Mouse (Mus musculus) MN1 (cell line): Measurements from ENCODE around the gene Scn3a.
"Not testable (repeated sequence)": the region's sequence is repeated elsewhere in the genome, so short reads cannot be mapped to it uniquely, and the experiment has no call there.

Experiments
- DNase-seq: peaks from one replicate; pipeline ENCODE4 v3.0.0-alpha.2; 2016; ENCODE audit warnings: low spot score

Scn3a gene

DNA sequence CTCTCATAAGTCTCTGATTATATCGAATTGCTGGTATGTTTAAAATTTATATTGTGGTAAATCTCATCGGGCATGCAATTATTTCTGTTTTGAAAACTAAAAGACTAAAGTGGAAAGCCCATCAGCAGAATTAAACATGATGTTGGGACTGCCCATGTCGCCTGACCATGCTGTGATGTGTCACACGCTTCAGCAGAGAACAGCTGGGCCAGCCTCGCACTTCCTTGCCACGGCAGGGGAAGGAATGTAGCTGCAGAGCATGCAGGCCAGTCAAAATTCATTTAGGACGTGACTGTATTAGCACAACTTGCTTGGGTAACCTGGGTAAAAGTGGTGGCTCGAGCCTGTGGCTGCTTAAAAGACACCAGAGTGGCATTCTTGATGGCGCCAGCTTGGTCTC is 77.0 kb downstream of the Scn3a start:
- no peak for DNase-seq

DNA sequence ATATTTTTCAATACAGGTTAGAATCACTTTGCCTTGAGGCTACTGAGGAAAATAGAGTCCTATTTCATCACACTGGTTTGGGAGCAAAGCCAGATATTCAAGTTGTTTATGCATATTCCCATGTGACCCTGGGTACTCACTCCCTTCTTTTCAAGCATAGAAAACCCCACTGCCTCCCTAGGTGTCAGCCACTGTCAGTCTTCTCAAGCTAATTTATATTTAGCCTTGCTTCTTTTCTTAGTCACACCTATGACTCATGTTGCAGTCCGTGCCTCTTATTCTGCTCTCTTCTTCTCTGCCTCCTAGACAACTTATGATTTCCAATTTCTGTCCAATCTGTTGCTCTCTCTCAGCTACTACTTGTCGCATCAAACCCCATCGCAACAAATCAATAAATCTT is 84.0 kb downstream of the Scn3a start:
- DNase-seq, result peak; percentile 61

DNA sequence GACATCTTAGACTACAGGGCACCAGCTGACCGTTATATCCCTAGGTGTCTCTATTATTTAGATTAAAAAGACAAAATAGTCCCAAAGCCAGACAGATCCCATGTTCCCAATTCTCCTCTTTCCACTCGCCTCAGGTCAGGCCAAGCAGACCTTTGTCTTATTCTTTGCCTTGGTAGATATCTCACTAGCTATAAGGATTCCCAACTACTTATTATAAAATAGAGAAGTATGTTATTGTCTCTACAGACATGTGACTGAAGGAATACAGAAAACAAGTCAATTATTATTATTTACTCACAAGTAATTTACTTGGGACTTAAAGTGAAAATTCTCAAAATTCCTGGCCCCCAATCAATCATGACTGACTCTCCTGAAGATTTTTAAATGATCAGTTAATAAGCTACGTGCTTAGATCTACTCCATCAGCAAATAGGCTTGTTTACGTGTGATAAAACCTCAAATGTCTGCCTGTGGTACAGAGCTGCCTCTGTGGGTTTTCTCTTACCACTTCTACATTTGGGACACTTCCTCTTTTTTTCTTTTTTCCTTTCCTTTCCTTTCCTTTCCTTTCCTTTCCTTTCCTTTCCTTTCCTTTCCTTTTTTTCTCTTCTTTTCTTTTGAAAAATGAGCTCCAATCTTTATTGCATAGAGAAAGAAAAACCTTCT is 86.3 kb downstream of the Scn3a start:
- DNase-seq, result no peak

DNA sequence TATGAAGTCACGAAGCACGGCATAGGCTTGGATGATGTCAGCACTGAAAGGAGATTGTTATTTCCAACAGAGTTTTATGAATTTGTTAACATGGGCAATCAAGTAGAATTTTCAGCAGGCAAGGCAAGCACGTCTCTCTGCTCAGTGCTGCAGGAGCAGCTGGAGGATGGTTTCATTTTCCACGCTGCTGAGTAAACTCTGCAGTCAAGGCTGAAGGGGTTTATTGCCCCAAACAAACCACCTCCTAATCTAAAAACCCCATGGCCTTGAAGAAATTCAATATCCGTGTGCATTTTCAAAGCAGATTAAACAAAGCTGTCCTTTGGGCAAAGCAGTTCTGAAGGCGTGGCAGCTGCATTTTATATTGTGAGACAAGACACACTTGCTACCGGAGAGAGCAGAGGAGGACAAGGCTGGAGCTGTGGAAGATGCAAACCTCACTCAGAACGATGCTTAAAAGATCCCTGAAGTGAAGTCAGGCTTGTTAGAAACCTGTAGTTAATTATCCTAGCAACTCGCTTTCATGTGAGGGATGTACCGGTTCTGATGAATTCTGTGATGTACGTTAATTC is 96.0 kb downstream of the Scn3a start:
- peak; percentile 15 for DNase-seq

DNA sequence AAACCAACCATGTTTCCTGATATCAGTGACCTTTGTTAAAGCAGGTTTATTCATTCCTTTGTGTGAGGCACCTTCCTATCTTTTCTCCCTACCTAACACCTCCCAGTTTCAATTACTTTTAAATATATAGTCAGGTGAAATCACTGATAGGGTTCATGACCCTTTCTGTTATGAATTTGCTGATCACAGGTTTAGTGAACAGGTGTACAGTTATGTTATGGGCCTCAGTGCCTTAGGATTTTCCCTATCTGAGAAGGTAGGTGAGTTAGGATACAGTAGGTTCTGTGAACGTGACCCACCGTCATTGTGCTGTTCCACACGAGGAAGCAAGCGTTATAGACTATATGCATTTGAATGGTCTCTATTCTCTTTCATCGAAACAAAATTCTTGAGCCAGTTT is 101.7 kb downstream of the Scn3a start:
- DNase-seq, result no peak

DNA sequence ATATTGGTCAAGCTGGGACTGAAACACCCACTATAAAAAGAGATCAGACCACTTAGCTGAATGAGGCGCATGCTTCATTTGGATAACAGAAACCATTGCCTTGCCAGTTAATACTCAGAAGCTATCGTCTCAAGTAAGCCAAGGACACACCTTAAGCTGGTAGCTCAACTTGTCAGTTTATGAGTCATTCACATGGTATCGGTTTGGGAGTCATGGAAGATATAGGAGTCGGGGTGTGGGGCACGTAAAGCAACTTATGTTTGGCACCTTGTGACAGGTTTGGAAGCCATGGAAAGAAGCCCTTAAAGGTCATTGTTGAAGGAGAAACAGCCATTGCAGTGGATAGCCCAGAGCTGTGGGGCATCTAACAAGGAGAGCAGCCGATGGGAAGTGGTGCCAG is 113.7 kb downstream of the Scn3a start:
- no peak for DNase-seq

DNA sequence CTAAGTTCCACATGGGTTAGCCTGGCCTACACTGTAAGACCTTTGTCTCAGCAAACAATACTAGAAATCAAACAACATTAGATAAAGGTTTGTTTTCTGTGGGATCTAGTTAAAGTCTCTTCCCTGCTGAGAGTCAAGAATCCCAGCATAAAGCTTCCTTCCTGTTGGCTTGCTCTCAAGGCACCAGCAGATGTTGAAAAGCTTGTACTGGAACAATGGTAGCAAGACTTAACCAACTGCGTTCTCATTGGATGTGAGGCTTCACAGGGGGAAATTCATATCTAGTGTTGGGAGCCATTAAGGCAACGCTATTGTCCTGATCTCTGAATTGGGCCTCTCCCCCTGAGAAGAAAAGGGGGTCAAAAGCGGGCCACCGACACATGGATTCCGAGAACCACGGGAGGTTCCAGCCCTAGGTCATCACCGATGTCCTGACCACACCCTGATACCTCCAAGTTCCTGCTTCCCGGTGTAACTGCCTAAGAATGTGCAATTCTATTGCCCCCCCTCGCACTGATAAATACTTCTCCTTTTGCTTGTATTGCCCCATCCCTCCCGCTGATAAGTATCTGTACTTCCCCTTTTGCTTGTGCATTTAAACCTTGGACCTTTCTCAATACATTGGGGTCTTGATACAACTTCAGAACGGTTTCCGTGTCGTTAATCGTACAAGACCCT is 115.9 kb downstream of the Scn3a start:
- not testable (repeated sequence) for DNase-seq

DNA sequence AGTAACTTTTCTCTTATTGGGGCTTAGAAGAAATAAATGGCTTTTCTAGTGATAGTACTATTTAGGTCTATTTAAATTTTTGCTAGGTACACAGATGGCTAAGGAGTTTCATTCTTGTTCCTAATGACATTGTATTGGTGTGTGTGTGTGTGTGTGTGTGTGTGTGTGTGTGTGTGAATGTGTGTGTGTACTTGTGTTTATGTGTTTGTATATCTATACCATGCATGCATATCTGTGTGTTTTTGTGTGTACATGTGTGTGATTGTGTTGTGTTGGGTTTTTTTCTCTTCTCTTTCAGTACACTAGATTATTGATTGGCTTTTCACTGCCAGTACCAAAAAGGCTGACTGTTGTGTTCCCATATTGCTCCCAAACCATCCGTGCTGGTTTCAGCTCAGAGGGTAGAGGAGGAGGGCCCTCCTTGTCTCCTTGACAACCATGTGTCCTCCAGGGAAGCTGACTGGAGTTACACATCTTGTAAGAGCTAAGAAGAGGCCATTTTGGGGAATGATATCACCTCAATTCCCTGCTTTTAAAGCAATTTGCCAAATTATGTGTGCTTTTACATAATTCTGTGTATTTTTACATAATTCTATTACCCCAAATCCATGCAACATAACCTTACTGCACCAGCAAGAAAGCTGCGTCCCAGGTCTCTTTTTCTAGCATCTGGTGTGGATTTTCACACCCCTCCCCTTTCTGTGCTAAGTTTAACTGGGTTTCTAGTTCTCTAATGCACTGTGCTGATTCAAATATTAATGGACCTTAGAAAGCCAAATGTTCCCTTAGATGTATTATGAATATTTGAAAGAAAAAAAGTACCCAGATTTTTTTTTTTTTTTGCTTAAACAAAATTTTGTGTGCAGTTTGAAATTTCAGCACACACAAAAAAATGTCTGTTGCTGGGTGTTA is 116.7 kb downstream of the Scn3a start:
- no peak for DNase-seq

DNA sequence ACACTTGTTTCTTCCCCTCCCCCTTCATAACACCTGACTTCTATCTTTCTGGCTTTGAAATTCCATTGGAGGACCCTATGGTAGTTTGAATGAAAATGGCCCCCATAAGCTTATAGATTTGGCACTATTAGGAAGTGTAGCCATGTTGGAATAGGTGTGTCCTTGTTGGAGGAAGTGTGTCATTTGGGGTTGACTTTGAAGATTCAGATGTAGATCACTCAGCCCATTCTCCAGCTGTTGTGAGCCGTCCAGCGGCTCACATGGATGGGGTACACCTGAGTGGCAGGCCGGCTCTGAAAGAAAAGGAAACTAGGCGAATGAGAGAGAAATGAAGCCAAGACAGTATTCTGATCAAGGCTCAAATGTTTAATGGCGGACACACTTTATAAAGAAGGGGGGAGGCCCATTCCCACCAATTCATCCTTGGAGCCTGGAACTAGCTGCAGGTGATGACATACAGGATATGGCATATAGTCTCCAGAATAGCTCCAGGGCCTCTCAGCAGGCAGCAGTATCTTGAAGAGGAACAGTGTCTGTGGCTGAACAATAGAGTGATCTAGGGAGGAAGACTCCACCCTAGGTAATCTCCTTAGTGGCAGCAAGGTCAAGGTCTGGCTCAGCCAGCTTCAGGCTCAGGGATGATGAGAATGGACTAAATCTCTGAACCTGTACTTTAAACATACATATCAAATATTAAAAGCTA is 118.2 kb downstream of the Scn3a start:
- DNase-seq, result no peak

DNA sequence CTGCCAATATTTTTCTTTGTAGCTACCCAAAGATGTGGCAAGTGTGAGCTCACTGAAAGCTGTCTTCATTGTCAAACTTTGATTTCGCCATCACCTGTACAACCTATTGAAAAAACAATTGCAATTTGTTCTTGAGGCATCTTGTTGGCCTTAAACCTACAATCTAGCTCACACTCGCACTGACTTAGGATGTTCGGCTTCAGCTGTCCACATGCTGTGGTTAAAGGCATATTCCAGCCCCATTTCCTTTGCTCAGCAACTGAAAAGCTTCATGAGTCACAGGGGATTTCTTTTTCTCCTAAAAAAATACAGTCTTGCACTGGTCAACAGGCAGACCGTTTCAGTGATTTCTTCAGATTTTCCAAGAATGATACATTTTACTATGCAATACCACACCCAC is 124.3 kb downstream of the Scn3a start:
- no peak for DNase-seq

DNA sequence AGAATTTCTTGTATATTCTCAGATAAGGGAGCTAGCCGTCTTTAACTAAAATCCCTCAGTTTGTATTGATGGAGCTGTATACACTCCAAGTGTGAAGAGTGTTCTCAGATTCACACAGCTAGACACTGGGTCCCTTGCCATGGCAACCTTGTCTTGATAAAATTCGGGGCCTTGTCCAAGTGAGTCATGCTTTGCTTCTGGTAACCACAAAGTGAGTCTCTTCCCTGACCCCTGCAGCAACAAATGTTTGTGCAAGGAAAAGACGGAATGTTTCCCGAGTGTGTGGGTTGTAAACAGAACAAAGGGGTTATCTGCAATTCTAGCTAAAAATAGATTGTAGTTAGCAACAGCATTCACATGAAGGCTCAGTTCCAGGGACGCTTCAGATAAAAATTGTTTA is 125.9 kb downstream of the Scn3a start:
- DNase-seq, result peak; percentile 62

DNA sequence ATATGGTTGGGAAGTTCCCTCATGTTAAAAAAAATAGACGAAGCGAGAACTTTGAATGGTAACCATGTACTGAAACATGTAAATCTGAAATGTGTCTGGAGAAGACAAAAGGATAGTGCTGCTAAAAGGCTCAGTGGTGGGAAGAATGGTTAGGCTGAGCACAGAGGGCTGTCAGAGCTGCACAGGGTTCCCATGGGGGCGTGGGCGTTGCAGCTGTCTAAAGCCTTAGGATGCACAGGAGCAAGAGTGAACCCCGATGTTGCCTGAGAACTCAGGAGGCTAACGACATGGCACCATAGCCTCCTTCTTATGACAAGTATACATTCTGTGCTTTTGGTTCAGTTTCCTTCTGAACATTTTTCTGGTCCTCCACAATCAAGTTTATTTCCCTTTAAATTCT is 126.3 kb downstream of the Scn3a start:
- peak; percentile 62 for DNase-seq

DNA sequence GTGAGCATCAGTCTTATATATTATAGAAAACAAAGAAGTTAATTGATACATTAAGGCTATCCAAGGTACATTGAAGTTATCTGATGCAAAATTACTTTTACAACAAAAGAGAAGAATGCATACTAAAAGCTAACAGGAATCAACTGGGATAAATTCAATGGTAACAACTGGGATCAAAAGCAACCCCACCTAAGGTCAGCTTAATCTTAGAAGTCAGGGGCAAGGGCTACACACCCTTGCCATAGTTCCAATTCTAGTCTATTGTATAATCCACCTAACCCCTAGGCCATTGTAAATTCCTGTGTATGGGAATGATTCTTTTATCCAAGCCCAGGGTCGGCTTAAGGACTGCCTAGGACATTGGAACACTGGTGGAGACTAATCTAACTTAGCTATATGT is 130.5 kb downstream of the Scn3a start:
- DNase-seq, result no peak

DNA sequence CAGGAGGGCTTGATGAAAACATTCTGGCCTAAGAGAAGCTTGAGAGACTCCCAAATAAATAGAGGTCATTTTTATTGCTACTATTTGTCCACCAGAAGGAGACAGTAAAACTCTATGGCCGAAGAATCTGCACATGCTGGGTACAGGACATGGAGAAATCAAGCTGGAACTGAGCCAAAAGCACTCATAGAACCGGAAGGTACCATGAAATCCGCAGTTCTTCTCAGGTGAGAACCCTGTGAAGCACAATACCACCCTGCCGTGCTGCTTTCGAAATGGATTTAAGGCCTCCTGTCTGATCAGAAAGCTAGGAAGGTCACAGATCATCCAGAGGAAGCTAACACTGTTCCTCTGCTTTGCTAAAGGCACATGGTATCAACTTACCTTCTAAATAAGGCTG is 143.9 kb downstream of the Scn3a start:
- DNase-seq, result no peak

DNA sequence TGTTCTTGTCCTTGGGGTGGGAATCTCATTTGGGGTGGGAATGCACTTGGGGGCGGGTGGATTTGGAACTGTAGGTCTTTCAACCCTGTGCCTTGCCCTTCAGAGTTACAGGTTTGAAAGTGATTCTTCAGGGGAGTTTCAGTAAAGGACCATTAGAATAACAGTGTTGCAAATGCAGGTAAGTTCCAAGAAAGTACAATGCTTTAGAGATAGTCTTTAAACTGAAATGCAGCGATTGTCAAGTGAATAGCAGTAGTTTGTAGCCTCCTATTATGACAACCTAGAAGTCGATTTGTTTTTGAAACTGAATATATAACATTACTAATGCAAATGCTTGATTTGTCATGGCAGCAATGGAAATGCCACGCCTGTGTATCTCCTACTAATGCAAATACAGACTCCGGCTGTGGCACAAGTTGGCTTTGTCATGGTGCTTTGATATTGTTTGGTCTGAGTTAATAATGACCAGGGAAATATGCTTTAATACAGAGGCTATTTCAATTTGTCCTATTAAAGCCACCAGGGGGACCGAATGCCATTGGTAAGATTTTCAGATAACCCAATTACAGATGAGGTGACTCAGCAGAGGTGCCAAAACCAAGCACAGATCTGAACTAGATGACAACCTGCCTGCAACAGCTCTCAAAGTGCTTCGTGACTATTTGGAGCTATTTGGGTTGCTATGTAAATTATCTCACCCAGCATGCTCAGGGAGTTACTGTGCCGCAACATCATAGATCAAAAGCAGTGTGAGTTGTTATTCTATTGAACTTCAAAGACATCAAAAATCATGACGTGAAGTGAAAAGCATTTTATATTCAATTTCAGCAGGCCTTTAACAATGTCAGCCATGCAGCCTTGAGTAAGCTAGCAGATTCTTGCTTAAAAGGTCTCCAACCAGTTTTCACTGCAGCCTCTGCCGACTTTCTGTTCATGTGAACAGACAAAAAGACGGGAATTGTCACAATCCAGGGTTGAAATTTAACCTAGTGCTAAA is 145.9 kb downstream of the Scn3a start:
- DNase-seq, result no peak

DNA sequence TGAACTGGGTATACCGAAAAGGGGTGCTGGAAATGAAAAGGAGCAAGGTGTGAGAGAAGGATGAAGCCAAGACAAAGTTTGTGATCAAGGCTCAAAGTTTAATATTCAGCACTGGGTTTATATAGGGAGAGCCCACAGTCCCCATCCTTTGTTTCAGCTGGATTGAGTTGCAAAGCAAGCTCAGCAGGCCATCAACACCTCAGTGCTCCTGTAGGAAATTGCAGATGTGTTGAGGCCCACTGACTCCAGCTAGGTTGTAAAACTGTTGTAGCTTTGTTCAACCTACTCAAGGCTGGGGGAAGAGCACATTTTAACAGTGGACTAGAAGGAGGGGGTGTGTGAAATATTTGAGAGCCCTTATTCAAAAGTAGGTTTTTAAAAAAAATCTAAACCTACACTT is 148.8 kb downstream of the Scn3a start:
- DNase-seq, result no peak

DNA sequence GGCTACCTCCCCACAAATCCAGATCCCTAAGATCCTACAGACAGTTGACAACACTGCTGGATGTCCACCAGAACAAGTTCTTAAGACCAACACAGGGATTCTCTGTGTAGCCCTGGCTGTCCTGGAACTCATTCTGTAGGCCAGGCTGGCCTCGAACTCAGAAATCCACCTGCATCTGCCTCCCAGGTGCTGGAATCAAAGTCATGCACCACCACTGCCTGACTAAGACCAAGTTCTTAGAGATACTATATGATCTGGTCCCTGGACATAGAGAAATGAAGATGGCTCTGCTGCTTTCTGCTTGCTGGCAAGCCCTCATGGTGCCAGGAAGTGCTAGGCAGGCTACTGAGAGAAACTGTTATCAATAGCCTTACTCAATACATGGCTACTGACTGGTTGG is 150.9 kb downstream of the Scn3a start:
- no peak for DNase-seq

DNA sequence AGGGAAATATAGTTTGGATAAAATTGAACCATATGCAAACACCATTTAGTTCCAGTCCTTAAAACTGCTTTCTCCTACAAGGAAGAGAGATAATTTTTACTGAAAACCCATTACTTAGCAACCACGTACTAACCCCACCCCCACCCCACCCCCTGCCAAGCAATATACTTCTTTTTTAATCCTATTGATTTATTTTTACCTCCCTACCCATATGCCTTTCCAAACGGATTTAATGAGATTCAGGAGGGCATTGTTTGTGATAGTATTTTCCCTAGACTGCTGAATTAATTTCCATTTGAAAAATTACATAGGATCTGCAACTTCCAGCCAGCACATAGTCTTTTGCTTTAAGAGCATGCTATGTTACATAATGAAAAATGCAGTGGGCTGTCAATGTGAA is 152.1 kb downstream of the Scn3a start:
- DNase-seq, result no peak

DNA sequence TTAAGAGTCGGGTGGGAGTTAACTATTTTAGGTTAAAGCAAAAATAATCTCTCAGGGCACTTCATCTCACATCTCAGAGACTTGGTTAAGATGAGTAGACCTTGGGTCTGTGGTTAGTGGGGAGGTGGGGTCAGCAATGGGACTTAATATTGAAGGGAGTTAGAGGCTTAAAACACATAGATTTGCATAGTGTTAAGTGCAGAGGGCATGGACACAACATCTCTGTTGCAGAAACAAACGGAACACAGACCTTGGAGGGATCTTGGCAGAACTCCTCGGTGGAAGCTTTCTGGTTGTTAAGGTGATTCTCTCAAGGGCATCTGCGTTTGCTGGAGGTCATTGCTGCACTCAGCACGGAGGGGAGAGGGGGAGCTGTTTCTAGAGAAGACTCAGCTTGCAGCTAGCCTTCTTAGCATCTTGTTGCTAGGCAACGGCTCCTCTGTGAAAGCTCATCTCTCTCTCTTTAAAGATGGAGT is 152.6 kb downstream of the Scn3a start:
- DNase-seq, result peak; percentile 89

DNA sequence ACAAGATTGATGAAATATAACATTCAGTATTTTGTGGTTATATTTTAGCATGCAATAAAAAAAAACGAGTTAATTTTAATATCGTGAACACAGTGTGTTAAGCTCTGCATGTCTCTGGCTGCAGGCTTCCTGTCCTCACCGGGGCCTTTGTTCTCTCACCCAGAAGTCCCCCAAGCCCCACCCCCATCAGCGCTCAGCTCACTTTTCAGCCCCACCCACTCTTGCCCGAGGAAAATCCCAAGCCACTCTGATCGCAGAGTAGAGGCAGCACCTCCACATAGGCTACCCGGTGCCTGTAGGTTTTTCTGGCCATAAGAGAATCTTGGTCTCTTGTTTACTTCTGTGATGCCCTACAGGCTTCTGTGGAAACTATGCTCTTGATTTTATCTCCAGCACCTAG is 153.2 kb downstream of the Scn3a start:
- DNase-seq, result peak; percentile 80

DNA sequence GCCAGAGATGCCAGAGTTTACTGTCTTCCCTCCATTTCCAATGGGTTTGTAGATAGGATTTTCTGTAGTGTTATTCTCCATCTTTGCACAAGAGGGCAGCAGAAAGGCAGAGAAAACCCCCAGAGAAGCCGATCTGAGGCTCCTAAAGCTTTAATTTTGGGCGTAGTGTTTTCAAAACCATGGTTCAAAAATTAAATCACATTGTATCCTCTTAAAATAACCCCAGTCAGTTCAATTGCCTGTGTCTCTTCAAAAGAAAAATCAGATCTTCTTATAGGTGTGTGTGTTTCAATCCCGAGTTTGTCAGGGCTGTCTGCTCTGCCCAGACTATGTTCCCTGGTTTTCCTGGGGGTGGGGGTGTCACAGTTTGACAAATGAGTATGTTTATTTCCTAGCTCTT is 153.7 kb downstream of the Scn3a start:
- DNase-seq, result peak; percentile 82
